Mouse (Mus musculus) lung, postnatal 14 days (tissue): Measurements from ENCODE around the gene Cct4.

Experiments
- DNase-seq: peaks from one replicate; pipeline ENCODE4 v3.0.0; 2021

Cct4 gene

DNA sequence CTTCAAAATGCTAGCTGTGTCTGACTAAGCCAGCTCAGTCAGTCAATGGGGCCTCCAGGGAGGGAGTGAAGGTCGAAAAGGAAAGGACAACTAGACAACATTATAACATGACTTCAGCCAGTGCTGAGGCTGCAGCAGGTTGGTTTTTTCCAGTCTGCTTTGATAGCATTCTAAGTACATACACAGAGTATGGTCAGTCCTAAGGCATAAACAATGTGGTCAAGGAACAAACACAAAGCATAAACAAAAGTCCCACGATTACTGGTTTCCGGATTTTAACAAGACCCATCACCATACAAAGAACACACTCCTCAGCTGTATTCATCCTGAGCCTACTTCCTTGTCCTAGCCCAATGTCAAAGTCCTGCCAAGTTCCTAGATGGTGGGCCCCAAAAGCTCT is 4.8 kb upstream of the Cct4 start:
- DNase-seq: no peak

- peak; percentile 65 for DNase-seq
Observed at GRCm38 (mm10) chr11:22987357-22987756, 3.0 kb upstream of the Cct4 start.

- DNase-seq: no peak
Observed at GRCm38 (mm10) chr11:22989786-22990185, 533 bp upstream of the Cct4 start.

DNA sequence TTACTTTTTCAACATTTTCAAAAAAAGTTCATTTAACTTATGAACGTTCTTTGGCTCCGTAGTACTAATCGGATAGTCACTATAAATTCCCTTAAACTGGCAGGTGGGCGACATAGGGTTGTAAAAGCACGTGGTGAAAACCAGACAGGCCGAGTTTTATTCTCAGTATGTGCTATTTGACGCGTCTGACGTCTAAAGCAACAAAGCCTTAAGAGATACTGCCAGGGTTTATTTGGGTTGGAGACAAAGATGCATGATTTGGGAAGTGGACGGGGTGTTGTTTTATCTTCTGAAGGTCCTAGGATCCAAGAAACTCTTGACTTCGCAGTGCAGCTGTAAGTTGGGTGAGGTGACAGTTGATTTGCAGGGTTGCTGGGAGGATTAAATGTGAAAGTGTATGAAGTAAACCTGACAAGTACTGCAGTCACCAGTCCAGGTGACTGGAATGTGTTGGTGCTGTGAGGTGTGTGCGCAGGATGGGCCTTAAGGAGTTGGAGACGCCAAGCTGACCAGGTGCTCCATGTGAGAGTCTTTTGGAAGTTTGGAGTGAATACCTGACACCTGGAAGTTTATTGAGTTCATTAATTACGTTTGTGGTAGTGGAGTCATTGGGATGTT is 1.0 kb downstream of the Cct4 start:
- DNase-seq: no peak

GRCm38 (mm10) chr11:22994271-22994670 is 4.0 kb downstream of the Cct4 start:
- DNase-seq: no peak

GRCm38 (mm10) chr11:22995461-22995860 is 5.1 kb downstream of the Cct4 start:
- no peak for DNase-seq

GRCm38 (mm10) chr11:22998308-22998707 is 8.0 kb downstream of the Cct4 start:
- DNase-seq: no peak

DNA sequence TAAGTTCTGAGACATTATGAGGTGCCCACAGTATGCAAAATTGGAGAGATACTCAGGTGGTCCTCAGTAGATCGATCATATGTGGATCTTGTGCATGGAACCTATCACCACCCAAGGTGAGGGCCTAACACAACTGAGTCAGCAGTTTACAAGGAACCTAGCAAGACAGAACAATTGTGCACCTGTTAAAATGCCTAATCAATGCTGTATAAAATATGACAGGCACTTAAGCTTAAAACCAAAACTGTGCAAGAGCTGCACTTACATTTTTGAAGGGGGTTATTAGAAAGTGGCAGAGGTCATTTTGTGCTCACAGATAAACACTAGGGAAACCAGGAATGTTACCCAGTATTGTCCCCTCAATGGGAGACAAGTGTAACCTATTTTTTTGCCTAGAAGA is 15.0 kb downstream of the Cct4 start:
- no peak for DNase-seq

DNA sequence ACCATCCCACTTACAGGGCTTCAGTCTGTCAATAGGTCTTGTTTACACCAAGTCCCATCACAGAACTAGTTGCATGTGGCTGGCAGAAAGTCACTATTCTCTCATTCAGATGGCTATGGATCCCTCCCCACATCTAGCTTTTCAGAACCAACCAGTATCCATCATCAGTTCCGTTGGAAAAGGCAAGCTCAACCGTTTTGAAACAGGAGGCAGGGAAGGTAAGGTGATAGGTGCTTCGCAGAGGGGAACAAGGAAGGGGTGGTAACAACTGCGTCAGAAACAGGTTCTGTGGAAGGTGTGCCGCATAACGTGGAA is 16.8 kb downstream of the Cct4 start:
- no peak for DNase-seq

DNA sequence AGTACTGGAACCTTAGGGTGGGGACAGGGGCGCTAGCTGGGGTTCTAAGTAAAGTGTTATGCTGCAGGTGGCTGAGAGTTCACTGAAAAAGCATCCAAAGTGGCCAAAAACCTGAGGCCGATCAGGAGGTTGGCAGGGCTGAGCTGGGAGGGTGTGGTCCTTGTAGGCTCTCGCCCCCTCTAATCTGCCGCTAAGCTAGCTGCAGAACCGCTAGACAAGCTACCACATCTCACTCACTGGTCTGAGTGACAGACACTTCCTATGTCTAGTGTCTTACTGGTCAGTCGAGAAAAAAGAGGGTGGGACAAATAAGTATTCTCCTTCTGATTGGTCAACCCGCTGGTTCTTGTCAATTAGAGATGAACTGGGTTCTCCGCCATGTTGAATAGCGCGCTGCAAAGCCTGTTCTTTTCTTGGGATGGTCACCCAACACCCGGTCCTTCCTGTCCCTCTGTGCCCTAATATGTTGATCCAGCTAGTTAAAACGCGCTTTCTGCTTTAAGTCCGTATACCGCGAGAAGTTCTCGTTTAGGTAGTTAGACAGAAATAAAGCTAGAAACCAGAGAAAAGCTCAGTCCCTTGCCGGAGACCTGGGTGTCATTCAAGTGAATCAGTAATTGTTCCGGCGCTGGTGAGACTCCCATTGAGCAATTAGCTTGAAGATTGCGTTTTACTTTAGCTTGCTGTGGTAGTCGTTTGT is 17.3 kb downstream of the Cct4 start, which contains the start of gene Fam161a:
Gene Fam161a (plus strand): TSS at position 51 of the 700 bp plus-strand sequence.
- peak; percentile 74 for DNase-seq

- DNase-seq: peak; percentile 79
Observed at GRCm38 (mm10) chr11:23008181-23008823, 18.0 kb downstream of the Cct4 start.

GRCm38 (mm10) chr11:23008824-23009200 is 18.5 kb downstream of the Cct4 start:
- DNase-seq: no peak

GRCm38 (mm10) chr11:23013096-23013495 is 22.8 kb downstream of the Cct4 start:
- no peak for DNase-seq

GRCm38 (mm10) chr11:23013580-23014294 is 23.4 kb downstream of the Cct4 start:
- no peak for DNase-seq

DNA sequence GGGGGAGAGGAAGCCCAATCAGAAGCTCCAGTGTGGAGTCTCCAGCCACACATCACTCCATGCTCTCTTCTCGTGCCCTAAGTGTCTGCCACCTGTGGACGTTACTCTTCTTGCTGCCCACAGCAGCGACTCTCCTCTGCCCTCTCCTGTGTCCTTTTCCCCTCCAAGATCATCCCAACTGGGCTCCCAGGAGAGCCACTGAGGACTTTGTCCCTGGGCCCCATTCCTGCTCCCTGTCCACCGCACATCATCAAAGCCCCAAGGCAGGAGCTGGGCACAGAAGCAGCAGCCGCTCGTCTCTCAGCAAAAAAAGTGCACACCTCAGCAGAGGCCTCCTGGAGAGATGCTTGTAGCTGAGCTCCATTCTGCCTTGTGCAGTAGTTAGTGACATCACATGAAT is 24.7 kb downstream of the Cct4 start:
- no peak for DNase-seq

- no peak for DNase-seq
Observed at GRCm38 (mm10) chr11:23017943-23018342, 27.6 kb downstream of the Cct4 start.

GRCm38 (mm10) chr11:23020116-23020770 is 29.9 kb downstream of the Cct4 start:
- DNase-seq: no peak

DNA sequence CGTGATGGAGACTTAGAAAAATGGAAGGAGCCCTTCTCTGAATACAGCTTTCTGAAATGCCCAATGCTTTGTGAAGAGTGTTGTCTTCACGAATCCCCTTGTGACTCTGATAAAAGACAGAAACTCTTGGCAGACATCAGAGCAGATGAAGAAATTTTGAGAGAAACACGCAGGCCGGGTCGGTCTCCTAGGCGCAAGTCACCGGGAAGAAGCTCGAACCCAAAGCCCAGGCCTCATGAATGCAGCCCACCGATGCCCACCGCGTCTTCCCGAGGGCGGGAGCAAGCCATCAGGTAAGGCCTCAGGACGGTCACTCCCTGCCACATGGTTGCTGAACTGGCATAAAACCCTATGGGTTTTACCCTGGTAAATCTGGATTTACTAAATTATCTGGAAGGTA is 30.5 kb downstream of the Cct4 start:
- DNase-seq: no peak

- no peak for DNase-seq
Observed at GRCm38 (mm10) chr11:23023155-23023554, 32.8 kb downstream of the Cct4 start.

- DNase-seq: no peak
Observed at GRCm38 (mm10) chr11:23024169-23024568, 33.9 kb downstream of the Cct4 start.

DNA sequence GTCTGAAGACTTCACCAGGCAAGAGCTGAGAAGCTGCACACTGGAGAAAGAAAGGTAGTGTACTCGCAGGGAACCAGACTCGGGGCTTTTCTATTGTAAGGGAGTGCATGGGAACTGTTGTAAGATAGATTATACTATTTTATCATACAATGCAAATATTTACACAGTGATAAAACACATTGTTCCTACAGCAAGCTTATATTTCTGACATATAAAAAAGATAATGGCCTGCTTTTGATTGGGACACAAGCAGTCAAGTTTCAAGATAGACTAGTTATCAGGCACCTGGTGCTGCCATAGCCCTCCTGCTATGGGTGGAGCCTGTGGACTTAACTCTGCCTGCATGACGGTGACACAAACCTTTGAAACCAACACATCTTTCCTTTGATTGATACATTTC is 38.6 kb downstream of the Cct4 start:
- no peak for DNase-seq

DNA sequence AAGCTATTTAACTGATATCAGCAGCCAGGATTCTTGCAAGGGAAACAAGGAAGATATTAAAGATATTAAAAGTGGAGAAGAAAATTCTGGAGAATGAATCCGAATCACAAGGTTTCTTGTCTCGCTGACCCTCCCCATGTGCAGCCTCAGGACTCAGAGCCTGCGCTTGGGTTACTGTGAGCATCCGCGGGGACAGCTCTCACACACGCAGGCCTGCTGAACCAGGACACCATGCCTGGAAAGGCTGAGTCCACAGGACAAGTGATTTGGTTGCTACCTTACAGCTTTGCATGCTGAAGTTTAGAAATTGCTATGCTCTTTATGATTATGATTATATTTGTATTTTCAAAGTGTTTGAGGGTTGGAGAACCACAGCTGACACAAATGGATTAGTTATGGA is 39.1 kb downstream of the Cct4 start:
- no peak for DNase-seq

DNA sequence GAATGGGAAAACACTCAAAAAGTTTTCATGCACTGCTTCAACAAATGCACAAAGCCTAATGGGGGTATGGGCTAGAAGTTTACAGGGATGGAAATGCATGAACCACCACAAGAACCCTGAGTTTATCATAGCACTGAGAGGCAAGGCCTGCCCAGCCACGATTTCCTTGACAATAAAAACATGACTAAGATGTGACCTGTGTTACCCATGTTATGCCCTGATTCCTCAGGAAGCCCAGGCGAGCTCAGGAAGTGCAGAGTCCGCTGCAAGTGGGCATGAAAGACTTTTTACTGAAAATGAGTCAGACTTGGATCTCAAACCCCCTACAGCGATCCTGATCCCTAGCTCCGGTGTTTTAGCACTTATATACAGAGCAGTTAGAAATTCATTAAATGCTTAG is 56.9 kb downstream of the Cct4 start:
- DNase-seq: no peak
